Mouse (Mus musculus) lung, postnatal 0 days (tissue): Measurements from ENCODE around the gene Hydin.

Source experiments
- CTCF ChIP-seq: IDR thresholded peaks from 2 replicates; pipeline ENCODE4 v1.5.1; 2016; ENCODE audit warnings: antibody characterized with exemption, mild to moderate bottlenecking
- EP300 ChIP-seq: IDR thresholded peaks from 2 replicates; pipeline ENCODE4 v1.6.1; 2016; ENCODE audit warnings: antibody characterized with exemption, mild to moderate bottlenecking, control low read depth

DNA sequence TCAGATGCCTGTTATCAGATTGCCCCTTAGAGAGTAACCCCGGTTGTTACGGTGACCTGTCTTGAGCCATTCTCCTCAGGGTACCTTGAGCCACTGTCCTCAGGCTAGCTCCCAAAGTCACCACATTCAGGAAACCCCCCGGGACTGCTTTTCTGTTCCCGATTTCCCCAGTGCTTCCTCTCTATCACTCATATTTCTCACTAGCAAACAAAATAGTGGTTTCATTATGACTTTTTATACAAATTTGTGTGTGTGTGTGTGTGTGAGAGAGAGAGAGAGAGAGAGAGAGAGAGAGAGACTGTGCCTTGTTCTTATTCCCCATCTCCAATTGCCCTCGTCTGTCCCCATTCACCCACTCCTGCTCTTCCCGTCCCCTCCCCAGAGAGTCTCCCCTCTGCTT lies 327.4 kb downstream of the Hydin start:
- no peak for TF ChIP-seq CTCF
- no peak for TF ChIP-seq EP300
